Mouse (Mus musculus) effector memory CD4-positive, alpha-beta T cell, adult 7 months (primary cell): ENCODE data around the gene Mrpl27. TPM values are rescaled to one million over a fixed set of nuclear protein-coding genes. Genes with fewer than 3 reads are reported as not detected.

Experiments used
- polyA plus RNA-seq: library from polyadenylated mRNA; unstranded; fragments of 100-300 nt; shearing (Covaris generic); gene quantifications from one replicate; pipeline ENCODE4 v1.2.1, GENCODE M21; 2017

The Mrpl27 gene
- 34.1 TPM for polyA plus RNA-seq

GRCm38 (mm10) chr11:94653663-94654436 lies at the start of gene Mrpl27, which contains the start of gene Eme1:
TSS of gene Mrpl27 (plus strand) at chr11:94653767.
TSS of gene Eme1 (minus strand) at chr11:94653964.

GRCm38 (mm10) chr11:94629199-94629883 lies 24.2 kb upstream of the Mrpl27 start, which contains the start of gene Lrrc59:
TSS of gene Lrrc59 (plus strand) at chr11:94629767.

GRCm38 (mm10) chr11:94676754-94677606 lies 23.4 kb downstream of the Mrpl27 start, which contains the start of gene Xylt2:
TSS of gene Xylt2 (minus strand) at chr11:94677515.

GRCm38 (mm10) chr11:94704472-94704871 lies 50.9 kb downstream of the Mrpl27 start, which contains the start of gene Gm11541:
TSS of gene Gm11541 (minus strand) at chr11:94704499.

Other genes starting within 250 kb of the Mrpl27 start
- 0.07 TPM for gene Cacna1g, start 179.6 kb upstream of the Mrpl27 start, polyA plus RNA-seq
- not detected for gene Spata20, start 167.6 kb upstream of the Mrpl27 start, polyA plus RNA-seq
- not detected for gene Epn3, start 153.8 kb upstream of the Mrpl27 start, polyA plus RNA-seq
- gene Mycbpap, start 132.0 kb upstream of the Mrpl27 start, polyA plus RNA-seq = not detected
- gene Rsad1, start 104.5 kb upstream of the Mrpl27 start, polyA plus RNA-seq = 1.4 TPM
- 0.30 TPM for gene Chad, start 88.7 kb upstream of the Mrpl27 start, polyA plus RNA-seq
- gene Acsf2, start 51.9 kb upstream of the Mrpl27 start, polyA plus RNA-seq = 8.7 TPM
- gene Lrrc59, start 24.0 kb upstream of the Mrpl27 start, polyA plus RNA-seq = 89.6 TPM
- 0.82 TPM for gene Eme1, start 197 bp downstream of the Mrpl27 start, polyA plus RNA-seq
- 50.4 TPM for gene Xylt2, start 23.7 kb downstream of the Mrpl27 start, polyA plus RNA-seq
- gene Gm11541, start 50.7 kb downstream of the Mrpl27 start, polyA plus RNA-seq = not detected
- gene Cdc34b, start 88.0 kb downstream of the Mrpl27 start, polyA plus RNA-seq = not detected
- not detected for gene Tmem92, start 128.9 kb downstream of the Mrpl27 start, polyA plus RNA-seq